Mouse (Mus musculus) cerebellum, adult 8-10 months (tissue): ENCODE data around the gene Tbx10.
"Not testable (repeated sequence)": the region's sequence is repeated elsewhere in the genome, so short reads cannot be mapped to it uniquely, and the experiment has no call there.

Experiments used
- DNase-seq: peaks from one replicate; pipeline ENCODE4 v3.0.0; 2022

The Tbx10 gene

GRCm38 (mm10) chr19:4045966-4046865 lies 53.7 kb downstream of the Tbx10 start, which contains the start of gene Gstp2:
Gstp2 (minus strand) TSS chr19:4046023.
- DNase-seq: peak; percentile 78

- no peak for DNase-seq
These were observed 54.3 kb downstream of the Tbx10 start for GRCm38 (mm10) chr19:4046866-4047254.

DNA sequence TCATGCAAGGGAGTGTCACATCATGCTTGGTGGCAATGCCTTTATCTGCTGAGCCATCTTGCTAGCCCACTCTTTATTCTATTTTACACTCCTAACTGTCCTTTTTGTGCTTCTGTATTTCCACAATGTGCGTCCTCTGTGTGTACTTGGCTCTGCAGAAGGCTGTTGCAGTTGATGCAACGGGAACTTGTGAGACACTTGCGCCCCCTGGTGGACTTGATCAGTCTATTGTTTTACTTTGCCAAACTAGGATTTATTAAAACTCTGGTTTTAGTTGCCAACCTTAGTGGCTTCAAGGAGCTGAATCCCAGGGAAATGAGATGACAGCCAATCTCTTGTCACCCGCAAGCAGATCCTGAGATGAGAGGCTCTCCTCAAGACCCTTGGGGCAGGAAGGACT lies 55.3 kb downstream of the Tbx10 start:
- DNase-seq: peak; percentile 87

DNA sequence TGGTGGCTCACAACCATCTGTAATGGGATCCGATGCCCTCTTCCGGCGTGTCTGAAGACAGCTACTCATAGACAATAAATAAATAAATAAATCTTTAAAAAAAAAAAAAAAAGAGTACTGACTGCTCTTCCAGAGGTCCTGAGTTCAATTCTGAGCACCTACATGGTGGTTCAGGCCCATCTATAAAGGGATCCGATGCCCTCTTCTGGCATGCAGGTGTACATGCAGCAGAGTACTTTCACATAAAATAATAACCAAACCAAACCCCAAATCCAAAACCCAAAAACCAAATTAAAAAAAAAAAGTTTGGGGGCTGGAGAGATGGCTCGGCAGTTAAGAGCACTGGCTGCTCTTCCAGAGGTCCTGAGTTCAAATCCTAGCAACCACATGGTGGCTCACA lies 56.5 kb downstream of the Tbx10 start:
- not testable (repeated sequence) for DNase-seq
